Mouse (Mus musculus): ENCODE results near the gene Ccl26. TPM values are rescaled to one million over a fixed set of nuclear protein-coding genes. Genes with fewer than 3 reads are reported as not detected.
"Not testable (repeated sequence)": the region's sequence is repeated elsewhere in the genome, so short reads cannot be mapped to it uniquely, and the experiment has no call there.

Ccl26 gene
- polyA plus RNA-seq (2012; rRNA removed) (not detected in 2 replicates), polyA plus RNA-seq (2014; fragmentation: Nextera tagmentation; extraction: Ambion mirVana) (not detected in 2 replicates)

DNA sequence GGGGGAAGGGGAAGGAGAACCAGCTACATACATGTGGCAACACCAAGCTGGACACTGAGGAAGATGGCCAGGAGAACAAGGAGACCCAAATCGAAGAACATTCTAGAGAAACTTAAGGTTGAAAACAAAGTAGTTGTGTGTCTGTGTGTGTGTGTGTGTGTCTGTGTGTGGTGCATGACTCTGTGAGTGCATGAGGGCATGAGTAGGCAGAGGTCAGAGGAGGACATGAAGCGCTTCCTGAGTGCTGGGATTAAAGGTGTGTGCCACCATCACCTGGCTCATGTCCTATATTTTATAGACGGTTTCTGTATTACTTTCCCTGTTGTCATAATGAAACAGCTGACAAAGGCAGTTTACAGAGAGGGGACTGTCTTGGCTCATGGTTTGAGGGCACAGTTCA is at the start of gene Ccl26:
Ccl26 (minus strand) TSS at position 101 of the 400 bp plus-strand sequence.
- Histone ChIP-seq H3K9ac (replicated peaks) (no peak within 1 kb of the TSS), H3K9me3 (ENCODE audit: control insufficient read depth, low read length) (no peaks in the 10 kb centered on the region), H3K4me1 (replicated peaks; ENCODE audit: control insufficient read depth in 2 of 2, insufficient read depth in 2 of 2, low read length in 1 of 2) (no peaks in the 10 kb centered on the region), H3K27ac (no peak within 1 kb of the TSS), H3K36me3 (replicated peaks; ENCODE audit: control insufficient read depth, insufficient read depth, low read depth) (no peaks in the 10 kb centered on the region), H3K27me3 (ENCODE audit: control insufficient read depth, insufficient read depth, low read length) (no peaks in the 10 kb centered on the region), H3K4me2 (ENCODE audit: low read depth) (no peak within 1 kb of the TSS), H3K4me3 (ENCODE audit: insufficient read depth in 1 of 2, low read depth in 2 of 2, low read length in 2 of 2) (no peak within 1 kb of the TSS)
- no peak for ATAC-seq (ENCODE audit: insufficient read depth)
- no peak for TF ChIP-seq CTCF (IDR thresholded peaks at IDR 0.05; ENCODE audit: low read depth)
- TF ChIP-seq EP300 (IDR thresholded peaks at IDR 0.05; ENCODE audit: low read depth), result no peak
- WGBS (ENCODE audit: insufficient replicate concordance), result 53% methylated on average over 3 of the region's 3 CpGs
- DNase-seq (ENCODE audit: low read depth in 3 of 3, low spot score in 3 of 3), result no peak

DNA sequence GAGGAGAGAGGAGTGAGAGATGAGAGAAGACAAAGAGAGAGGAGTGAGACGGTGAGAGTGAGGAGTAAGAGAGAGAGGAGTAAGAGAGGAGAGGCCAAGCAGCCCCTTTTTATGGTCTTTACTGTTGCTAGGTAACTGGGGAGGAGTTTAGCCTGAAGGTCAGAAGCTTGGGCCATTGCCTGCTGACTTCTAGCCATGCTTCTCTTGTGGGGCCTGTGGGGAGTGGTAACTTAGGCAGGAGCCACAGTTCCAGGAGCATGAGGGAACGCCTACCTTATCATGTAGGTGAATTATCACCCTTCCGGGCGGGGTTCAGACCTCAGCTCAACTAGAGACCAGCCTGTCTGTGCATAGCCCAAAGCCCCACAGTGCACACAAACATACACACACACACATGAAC is 46.4 kb upstream of the Ccl26 start:
- no peaks in the 10 kb centered on the region for H3K27me3 ChIP-seq (ENCODE audit: control insufficient read depth, insufficient read depth, low read length)
- no peak overlapping the region for H3K27ac ChIP-seq
- TF ChIP-seq CTCF (IDR thresholded peaks at IDR 0.05; ENCODE audit: low read depth) (no peak), EP300 (IDR thresholded peaks at IDR 0.05; ENCODE audit: low read depth) (no peak)
- H3K9me3 ChIP-seq (ENCODE audit: control insufficient read depth, low read length), result no peaks in the 10 kb centered on the region
- no peak overlapping the region for H3K9ac ChIP-seq (replicated peaks)
- no peak overlapping the region for H3K4me2 ChIP-seq (ENCODE audit: low read depth)
- DNase-seq (ENCODE audit: low read depth in 3 of 3, low spot score in 3 of 3), result no peak
- peaks cover 0 to 3% of the 10 kb centered on the region in 2 experiments; a peak in 2 of 4 replicates for H3K4me1 ChIP-seq (replicated peaks; ENCODE audit: control insufficient read depth in 2 of 2, insufficient read depth in 2 of 2, low read length in 1 of 2)
- H3K4me3 ChIP-seq (ENCODE audit: insufficient read depth in 1 of 2, low read depth in 2 of 2, low read length in 2 of 2), result no peak overlapping the region
- 28% methylated on average over 4 of the region's 4 CpGs for WGBS (ENCODE audit: insufficient replicate concordance)
- ATAC-seq (ENCODE audit: insufficient read depth), result no peak
- no peaks in the 10 kb centered on the region for H3K36me3 ChIP-seq (replicated peaks; ENCODE audit: control insufficient read depth, insufficient read depth, low read depth)

DNA sequence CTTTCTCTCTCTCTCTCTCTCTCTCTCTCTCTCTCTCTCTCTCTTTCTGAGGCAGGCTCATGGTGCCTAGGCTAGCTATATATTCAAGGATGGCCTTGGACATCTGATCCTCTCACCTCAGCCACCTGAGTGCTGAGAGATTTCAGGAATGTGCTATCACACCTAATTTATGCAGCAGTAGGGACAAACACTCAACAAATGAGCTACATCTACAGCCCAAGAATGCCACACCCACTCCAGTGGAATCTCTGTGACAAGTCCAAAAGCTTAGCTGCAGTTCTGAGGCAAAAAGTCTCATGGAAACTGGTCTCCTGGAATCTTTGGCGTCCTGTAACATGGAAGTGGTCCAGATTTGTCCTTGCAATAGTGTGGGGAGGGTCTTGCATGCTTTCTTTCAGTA is 44.2 kb upstream of the Ccl26 start:
- WGBS (ENCODE audit: insufficient replicate concordance), result 23% methylated on average over 1 of the region's 1 CpGs
- DNase-seq (ENCODE audit: low read depth in 3 of 3, low spot score in 3 of 3), result no peak
- H3K27me3 ChIP-seq (ENCODE audit: control insufficient read depth, insufficient read depth, low read length), result no peaks in the 10 kb centered on the region
- no peak overlapping the region for H3K4me3 ChIP-seq (ENCODE audit: insufficient read depth in 1 of 2, low read depth in 2 of 2, low read length in 2 of 2)
- H3K27ac ChIP-seq, result no peak overlapping the region
- H3K4me2 ChIP-seq (ENCODE audit: low read depth), result no peak overlapping the region
- TF ChIP-seq EP300 (IDR thresholded peaks at IDR 0.05; ENCODE audit: low read depth) (no peak), CTCF (IDR thresholded peaks at IDR 0.05; ENCODE audit: low read depth) (no peak)
- peaks cover 3% of the 10 kb centered on the region; the same call in 1 of the 2 replicates for H3K9me3 ChIP-seq (ENCODE audit: control insufficient read depth, low read length)
- no peak overlapping the region for H3K9ac ChIP-seq (replicated peaks)
- H3K4me1 ChIP-seq (replicated peaks; ENCODE audit: control insufficient read depth in 2 of 2, insufficient read depth in 2 of 2, low read length in 1 of 2), result peaks cover 0 to 3% of the 10 kb centered on the region in 2 experiments; a peak in 2 of 4 replicates
- no peaks in the 10 kb centered on the region for H3K36me3 ChIP-seq (replicated peaks; ENCODE audit: control insufficient read depth, insufficient read depth, low read depth)
- no peak for ATAC-seq (ENCODE audit: insufficient read depth)

DNA sequence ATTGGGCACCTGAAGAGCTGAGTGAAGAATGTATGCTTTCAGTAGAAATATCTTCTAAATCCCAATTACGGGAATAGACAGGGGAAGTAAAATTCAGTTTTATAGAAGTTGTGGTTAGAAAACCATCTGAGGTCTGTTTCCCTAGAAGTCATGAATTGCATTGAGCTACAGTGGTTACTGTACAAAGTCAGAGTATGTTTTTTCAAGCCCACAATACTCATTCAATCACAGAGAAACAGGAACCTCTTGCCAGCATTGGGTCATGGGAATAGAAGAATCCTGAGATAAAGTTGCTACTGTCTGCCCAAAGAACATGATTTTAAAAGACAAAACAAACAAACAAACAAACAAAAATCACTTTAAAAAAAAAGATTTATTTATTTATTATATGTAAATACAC is 43.3 kb upstream of the Ccl26 start:
- not testable (repeated sequence) for DNase-seq (ENCODE audit: low read depth in 3 of 3, low spot score in 3 of 3); H3K4me3 ChIP-seq (ENCODE audit: insufficient read depth in 1 of 2, low read depth in 2 of 2, low read length in 2 of 2); H3K9me3 ChIP-seq (ENCODE audit: control insufficient read depth, low read length); H3K27ac ChIP-seq; H3K4me1 ChIP-seq (replicated peaks; ENCODE audit: control insufficient read depth in 2 of 2, insufficient read depth in 2 of 2, low read length in 1 of 2); ATAC-seq (ENCODE audit: insufficient read depth); H3K27me3 ChIP-seq (ENCODE audit: control insufficient read depth, insufficient read depth, low read length); H3K9ac ChIP-seq (replicated peaks); H3K36me3 ChIP-seq (replicated peaks; ENCODE audit: control insufficient read depth, insufficient read depth, low read depth); H3K4me2 ChIP-seq (ENCODE audit: low read depth)
- no CpG with 5 or more reads among the region's 1 CpGs for WGBS (ENCODE audit: insufficient replicate concordance)

DNA sequence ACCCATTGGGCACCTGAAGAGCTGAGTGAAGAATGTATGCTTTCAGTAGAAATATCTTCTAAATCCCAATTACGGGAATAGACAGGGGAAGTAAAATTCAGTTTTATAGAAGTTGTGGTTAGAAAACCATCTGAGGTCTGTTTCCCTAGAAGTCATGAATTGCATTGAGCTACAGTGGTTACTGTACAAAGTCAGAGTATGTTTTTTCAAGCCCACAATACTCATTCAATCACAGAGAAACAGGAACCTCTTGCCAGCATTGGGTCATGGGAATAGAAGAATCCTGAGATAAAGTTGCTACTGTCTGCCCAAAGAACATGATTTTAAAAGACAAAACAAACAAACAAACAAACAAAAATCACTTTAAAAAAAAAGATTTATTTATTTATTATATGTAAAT is 41.3 kb upstream of the Ccl26 start:
- not testable (repeated sequence) for H3K27ac ChIP-seq; DNase-seq (ENCODE audit: low read depth in 3 of 3, low spot score in 3 of 3); H3K9ac ChIP-seq (replicated peaks); H3K27me3 ChIP-seq (ENCODE audit: control insufficient read depth, insufficient read depth, low read length); H3K36me3 ChIP-seq (replicated peaks; ENCODE audit: control insufficient read depth, insufficient read depth, low read depth); H3K4me1 ChIP-seq (replicated peaks; ENCODE audit: control insufficient read depth in 2 of 2, insufficient read depth in 2 of 2, low read length in 1 of 2); ATAC-seq (ENCODE audit: insufficient read depth); H3K4me3 ChIP-seq (ENCODE audit: insufficient read depth in 1 of 2, low read depth in 2 of 2, low read length in 2 of 2); H3K9me3 ChIP-seq (ENCODE audit: control insufficient read depth, low read length); H3K4me2 ChIP-seq (ENCODE audit: low read depth)
- no CpG with 5 or more reads among the region's 1 CpGs for WGBS (ENCODE audit: insufficient replicate concordance)

Measured in liver, embryonic 14.5 days (tissue).